Mouse (Mus musculus): ENCODE data around the gene Rtn4rl1.

DNA sequence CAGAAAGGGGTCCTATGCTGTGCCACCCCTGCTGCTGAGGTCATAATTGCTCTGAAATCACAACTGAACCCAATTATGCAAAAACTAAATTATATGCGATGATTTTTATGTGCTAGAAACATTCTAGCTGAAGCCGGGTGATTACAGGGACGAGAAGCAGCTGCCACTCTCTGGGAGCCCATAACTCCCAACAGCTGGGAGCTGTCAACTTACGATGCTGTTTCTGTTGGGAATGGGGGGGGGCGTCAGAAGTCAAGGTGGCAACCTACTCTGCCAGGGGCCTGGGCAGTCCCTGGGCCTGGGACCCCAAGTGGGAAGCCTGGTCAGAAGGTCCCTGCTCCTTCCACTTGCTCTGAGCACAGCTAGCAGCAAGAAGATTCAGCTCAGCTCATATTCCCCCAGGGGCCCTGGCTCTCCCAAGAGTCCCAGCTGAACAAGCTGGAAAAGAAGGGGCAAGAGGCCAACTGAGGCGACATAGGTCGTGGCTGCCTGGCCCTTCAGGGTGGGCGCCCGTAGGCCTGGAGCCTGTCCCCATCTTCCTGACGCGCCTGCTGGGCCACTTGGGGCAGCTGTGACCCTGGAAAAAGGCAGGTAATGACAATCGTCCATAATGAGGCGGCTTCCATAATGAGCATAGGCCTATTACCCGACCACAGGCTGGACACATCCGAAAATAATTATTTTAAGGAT is 69.8 kb downstream of the Rtn4rl1 start:
- TF ChIP-seq CTCF (IDR thresholded peaks at IDR 0.05; ENCODE audit: low read depth, low read length) (no peak), POLR2A (IDR thresholded peaks at IDR 0.05; ENCODE audit: extremely low read depth, insufficient read depth, low read length) (no peak)

Data from liver, adult 2 months (tissue).